Mouse (Mus musculus): ENCODE measurements around the gene Macc1.

- TF ChIP-seq EP300 (IDR thresholded peaks at IDR 0.05; ENCODE audit: insufficient read depth, low read depth, low read length) (no peak), CTCF (IDR thresholded peaks at IDR 0.05) (no peak)
Measured at GRCm38 (mm10) chr12:119358242-119358515, 44.1 kb downstream of the Macc1 start.

All from heart, adult 2 months (tissue).